Mouse (Mus musculus): ENCODE measurements around the gene Chil1.

Chil1 gene

GRCm38 (mm10) chr1:134230638-134231228, 48.8 kb downstream of the Chil1 start:
- DNase-seq (ENCODE audit: low read depth, low spot score): no peak

GRCm38 (mm10) chr1:134231270-134231669, 49.3 kb downstream of the Chil1 start:
- DNase-seq (ENCODE audit: low read depth, low spot score): no peak

GRCm38 (mm10) chr1:134231681-134232080, 49.7 kb downstream of the Chil1 start:
- no peak for DNase-seq (ENCODE audit: low read depth, low spot score)

- no peak for DNase-seq (ENCODE audit: low read depth, low spot score)
Observed at GRCm38 (mm10) chr1:134232326-134232725, 50.4 kb downstream of the Chil1 start.

- peak; percentile 32 for DNase-seq (ENCODE audit: low read depth, low spot score)
Observed at GRCm38 (mm10) chr1:134232778-134233531, 51.0 kb downstream of the Chil1 start.

GRCm38 (mm10) chr1:134233681-134234454, 51.9 kb downstream of the Chil1 start:
- DNase-seq (ENCODE audit: low read depth, low spot score): no peak

GRCm38 (mm10) chr1:134234455-134235390, 52.7 kb downstream of the Chil1 start:
- no peak for DNase-seq (ENCODE audit: low read depth, low spot score)

GRCm38 (mm10) chr1:134235391-134235921, 53.5 kb downstream of the Chil1 start, which contains the start of gene Adora1:
Adora1 (minus strand) TSS chr1:134235431.
- DNase-seq (ENCODE audit: low read depth, low spot score): no peak

GRCm38 (mm10) chr1:134236142-134236541, 54.2 kb downstream of the Chil1 start:
- no peak for DNase-seq (ENCODE audit: low read depth, low spot score)

GRCm38 (mm10) chr1:134237438-134237837, 55.5 kb downstream of the Chil1 start:
- DNase-seq (ENCODE audit: low read depth, low spot score): no peak
